Mouse (Mus musculus) bone marrow, adult 2 months (tissue): Measurements from ENCODE around the gene Bub1b.

Source experiments
- CTCF ChIP-seq: fragments of 200-500 bp; IDR thresholded peaks from 2 replicates; pipeline ENCODE4 v1.5.1; 2011; ENCODE audit warnings: low read length, control low read depth; ENCODE audit not compliant: control insufficient read depth, insufficient read depth
- POLR2A ChIP-seq: fragments of 200-500 bp; IDR thresholded peaks from 2 replicates; pipeline ENCODE4 v1.6.1; 2011; ENCODE audit warnings: low read depth, mild to moderate bottlenecking, control low read depth, low read length, borderline replicate concordance; ENCODE audit not compliant: control insufficient read depth

- TF ChIP-seq CTCF (no peak), POLR2A (no peak)
Measured at GRCm38 (mm10) chr2:118659493-118659892, 61.5 kb downstream of the Bub1b start.
